Mouse (Mus musculus) heart, postnatal 0 days (tissue): ENCODE data around the gene Vgll4.

Experiments
- CTCF ChIP-seq: IDR thresholded peaks from 2 replicates; pipeline ENCODE4 v1.5.1; 2016; ENCODE audit warnings: antibody characterized with exemption, control low read depth, low read depth
- EP300 ChIP-seq: IDR thresholded peaks from 2 replicates; pipeline ENCODE4 v1.6.1; 2016; ENCODE audit warnings: antibody characterized with exemption, low read depth

DNA sequence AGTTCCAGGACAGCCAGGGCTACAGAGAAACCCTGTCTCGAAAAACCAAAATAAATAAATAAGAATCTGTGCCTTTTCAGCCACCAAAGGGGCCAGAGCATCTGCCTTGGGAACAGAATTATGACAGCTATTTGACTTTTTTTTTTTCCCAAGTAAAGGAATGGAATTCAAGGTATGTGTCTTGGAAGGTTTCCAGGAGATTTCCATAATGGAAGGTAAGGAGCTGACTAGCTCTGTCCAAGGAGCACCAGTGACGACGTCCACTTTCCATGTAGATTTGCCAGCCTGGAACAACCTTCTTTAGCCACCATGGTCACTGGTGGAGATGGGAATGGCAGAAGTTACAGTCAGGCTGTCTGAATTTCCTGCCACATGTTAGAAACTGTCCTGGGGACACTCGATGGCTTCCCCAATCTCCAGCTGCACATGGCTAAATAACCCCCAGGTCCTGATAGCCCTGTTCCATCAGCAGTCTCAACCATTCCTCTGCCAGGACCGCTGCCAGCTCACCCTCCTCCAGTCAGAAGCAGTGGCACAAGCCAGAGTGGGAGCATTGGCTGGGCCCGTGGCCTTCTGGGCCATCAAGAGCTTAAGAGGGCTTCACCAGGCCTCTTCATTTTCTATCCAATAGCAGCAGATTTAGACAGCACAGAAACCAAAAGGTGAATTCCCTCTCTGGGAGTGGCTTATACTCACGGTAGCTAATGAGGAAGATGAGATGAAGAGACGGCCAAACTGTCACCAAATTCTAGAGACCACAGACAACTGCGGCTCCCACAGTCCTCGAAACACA lies 8.3 kb downstream of the Vgll4 start:
- TF ChIP-seq CTCF (no peak), EP300 (no peak)
